Mouse (Mus musculus): ENCODE data around the gene Slc6a6.

The Slc6a6 gene

DNA sequence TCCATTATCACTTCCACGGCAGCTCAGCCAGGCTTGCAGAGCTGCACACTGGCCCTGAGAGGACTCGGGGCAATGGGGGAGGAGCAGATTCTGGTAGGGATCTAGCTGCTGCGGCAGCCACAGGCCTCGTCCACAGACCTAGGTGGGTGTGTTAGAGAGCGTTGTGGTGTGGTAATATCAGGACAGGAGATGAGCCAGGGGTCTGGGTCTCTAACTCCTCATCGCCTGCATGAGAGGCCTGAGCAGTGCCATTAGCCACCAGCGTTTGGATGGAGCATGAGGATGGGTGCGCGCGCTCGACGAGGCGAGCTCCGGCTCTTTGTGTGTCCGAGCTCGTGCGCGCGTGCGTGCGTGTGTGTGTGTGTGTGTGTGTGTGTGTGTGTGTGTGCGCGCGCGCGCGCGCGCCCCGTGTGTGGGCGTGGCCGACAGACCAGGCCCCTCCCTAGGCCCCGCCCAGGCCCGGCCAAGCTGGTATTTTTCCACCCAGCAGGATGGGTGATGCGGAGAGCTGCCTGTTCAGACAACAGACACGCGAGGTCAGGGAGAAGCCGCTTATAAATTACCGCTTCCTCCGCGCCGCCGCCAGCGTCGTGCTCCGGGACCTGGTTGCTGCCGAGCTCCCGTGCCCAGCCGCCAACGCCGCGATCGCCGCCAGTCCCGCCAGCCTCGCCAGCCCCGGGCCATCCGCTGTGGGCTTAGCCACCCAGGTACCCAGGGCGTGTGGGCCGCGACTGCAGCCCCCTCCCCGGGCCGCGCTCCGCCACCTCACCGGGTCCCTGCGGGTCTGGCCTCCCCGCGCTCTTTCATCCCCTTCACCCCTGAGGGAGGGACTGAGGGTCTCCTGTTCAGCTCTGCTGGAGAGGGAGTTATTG is at the start of gene Slc6a6:
Gene Slc6a6 (plus strand): TSS at position 452 of the 872 bp plus-strand sequence.
- peak; percentile 90 for DNase-seq

DNA sequence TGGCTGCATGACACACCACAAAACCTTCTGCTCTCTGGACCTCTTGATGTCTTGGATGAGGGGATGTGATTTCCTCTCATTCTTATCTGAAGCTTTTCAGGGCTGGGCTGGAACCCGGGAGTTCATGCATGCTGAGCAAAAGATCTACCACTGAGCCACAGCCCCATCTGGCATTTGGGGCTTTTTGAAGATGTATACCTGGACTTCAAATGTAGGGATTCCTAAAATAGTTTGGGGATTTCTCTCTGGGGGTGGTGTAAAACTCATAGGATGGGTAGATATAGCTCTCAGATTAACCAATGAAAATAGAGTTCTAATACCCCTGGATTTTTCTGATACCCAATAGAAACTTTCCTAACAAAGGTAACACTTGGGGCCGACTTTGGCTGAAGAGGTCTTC is 49.4 kb upstream of the Slc6a6 start:
- DNase-seq, result no peak

DNA sequence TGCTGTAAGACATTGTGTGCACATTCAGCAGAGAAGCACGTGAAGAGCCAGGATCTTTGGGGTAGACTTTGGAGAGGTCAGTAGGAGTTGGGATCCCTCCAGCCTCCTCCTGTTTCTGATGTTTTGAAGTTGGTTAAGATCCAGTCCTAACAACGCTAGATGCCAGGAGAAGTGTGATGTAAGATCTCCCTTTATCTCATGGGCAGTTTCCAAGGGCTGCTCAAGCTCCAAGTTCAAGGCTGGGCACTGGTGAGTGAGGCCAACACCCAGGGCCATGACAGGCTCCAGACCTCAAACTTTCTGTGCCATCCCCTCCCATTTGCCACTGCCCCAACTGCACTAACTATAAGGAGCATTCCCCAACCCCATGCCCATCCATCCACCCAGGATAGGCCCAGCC is 49.0 kb upstream of the Slc6a6 start:
- no peak for DNase-seq

DNA sequence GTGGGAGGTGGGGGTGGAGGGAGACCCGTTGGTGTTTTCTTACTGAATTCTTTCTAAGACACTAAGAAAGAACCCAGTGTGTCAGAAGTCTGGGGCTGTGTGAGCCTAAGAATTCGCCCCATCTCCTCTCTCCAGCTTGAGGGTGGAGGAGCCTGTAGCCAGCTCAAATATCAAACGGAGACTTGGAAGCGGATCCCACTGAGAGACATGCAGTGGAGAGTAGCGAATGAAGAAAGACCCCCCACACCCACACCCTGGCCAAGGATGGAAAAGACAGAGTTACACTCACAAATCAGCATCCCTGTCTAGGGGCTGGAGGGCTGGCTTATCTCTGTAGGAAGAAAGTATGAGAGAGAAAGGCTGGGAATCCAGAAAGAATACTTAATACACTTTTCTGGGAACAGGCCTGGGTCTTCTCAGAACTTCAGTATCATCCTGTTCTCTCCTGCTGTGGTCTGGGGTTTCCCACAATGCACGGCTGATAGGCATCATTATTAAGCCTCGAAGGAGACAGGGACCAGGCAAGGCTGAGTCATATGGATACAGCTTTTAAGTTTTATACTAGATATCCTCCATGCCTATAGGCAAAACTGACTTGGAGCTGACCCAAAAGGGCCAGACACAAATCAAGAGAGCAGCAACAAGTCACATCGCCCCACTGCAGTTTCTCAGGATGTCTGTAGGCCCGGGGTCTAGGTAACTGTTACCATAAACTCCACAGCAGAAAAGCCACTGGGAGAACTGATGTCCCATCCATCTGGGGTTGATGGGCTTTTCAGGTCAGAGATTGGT is 45.5 kb upstream of the Slc6a6 start:
- no peak for DNase-seq

DNA sequence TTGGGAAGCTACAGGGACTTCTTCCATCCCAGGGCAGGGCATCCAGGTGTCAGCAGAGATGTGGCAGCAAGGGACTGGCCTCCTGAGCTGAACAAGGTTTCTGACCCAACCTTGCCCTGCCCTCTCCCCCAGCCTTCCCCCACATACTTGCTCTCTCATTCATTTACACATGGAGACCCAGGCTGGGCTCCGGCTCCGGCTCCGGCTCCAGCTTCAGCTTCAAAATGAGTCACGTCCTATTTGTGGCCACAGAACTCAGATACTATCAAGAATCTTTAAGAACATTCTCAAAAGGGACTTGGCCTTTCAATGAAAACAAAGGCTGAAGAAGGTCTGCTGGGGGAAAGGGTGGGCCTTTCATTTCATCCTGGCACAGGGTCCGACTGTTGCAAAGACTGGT is 40.8 kb upstream of the Slc6a6 start:
- DNase-seq, result no peak

DNA sequence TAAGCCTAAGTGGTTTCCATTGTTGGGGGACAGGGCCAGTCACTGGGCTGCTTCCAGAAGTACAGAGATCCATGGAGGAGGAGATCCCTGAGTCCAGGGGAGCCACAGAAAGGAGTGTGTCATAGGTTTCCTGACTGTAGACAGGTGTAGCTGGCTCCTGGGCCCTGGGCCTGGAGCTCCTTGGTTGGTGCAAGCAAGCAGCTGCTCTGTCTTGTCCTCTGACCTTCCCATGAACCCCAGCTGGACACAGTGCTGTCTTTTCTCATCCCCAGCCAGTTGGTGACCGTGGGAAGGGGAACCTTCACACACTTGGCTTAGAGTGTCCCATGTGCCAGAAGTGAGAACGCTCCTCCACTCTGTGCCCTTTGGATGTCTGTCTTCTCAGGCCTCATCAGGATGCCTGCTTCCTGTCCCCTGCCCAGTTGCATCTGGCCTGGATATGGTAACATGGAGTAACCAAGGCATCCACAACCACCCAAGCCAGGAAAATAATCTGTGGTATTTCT is 40.4 kb upstream of the Slc6a6 start:
- DNase-seq, result no peak

DNA sequence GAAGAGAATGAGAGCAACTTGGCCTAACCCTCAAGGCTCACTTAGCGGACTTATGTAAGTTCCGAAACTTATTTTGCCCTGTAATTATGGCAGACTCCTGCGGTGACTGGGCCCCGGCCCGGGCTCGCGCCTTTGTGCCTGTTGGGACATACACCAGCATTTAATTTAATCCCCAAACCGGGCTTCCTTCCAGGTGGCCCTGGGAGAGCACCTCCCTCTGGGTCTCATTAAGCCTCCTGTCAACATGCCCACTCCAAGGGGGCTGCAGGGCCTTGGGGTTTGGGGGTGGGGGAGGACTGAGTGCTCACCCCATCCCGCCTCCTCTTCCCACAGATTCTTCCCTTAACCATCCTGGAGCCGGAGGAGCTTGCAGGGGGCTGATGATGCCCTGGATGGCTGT is 37.8 kb upstream of the Slc6a6 start:
- no peak for DNase-seq

DNA sequence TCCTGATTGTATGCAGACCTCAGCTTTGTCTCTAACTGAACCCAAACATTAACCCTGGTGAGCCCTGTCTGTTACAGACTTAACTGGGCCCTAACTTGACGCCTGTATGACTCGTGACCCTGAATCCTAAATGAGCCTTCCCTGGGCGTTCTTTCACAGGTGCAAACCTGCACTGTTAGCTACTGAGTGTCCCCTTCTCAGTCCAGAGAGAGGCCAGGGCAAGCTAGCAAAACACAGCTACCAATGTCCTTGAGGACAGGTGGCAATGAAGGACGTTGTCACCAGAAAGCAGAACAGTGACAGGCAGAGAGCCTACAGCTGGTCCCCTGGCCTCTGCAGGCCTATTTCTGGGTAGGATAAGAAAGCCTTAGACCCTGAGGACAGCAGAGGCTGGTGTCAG is 37.0 kb upstream of the Slc6a6 start:
- DNase-seq, result no peak

DNA sequence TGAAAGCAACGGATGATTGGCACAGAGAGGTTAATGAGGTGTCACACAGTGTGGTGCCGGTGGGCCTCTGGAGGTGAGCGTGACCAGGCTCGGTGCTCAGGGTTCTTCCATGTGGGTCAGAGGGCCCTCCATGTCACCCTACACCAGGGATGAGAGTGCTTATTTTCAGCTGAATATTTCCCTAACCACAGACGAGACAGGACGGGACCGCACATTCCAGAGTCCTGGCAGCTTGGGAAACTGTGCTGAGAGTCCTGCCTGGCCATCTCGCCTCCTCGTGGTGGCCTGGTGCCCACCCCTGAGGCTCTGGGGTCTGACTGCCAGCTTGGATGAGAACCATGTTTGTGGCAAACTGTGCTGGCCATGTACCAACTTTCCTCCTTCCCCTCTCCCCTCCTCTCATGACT is 36.5 kb upstream of the Slc6a6 start:
- DNase-seq, result no peak

DNA sequence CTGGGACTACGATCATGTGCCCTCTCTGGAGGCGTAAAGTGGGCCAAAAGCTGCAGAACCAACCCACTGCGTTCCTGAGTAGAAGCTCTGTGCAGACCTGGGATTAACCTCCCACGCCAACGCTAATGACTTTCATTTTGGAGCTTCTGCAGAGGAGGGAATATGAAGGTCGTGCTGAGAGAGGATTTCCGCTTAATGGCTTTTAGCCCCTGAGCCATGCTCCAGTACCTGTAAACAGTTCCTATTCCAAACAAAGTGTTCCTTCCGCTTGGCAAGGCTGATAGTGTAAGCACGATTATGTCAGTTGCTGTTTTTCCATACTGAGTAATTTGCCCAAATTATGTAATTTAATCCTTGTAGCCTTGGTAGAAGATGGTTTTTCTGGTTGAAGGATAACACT is 33.6 kb upstream of the Slc6a6 start:
- no peak for DNase-seq

DNA sequence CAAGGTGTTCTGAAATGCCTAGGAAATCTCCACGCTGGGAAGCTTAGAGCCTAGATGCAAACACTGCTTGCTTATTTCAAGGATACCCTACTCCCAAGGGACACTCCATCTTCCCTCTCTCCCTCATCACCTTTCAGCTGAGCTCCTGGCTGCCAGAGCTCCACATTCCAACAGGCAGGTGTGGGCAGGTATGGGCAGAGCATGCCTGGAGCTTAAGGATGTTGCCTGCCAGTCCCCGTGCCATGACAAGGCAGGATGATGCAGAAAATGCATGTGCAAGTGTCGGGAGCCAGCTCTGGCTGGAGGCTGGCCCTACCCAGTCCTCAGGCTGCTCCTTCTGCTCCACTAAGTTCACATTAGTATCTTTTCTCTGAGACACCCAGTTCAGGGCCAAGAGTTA is 31.6 kb upstream of the Slc6a6 start:
- DNase-seq, result no peak

DNA sequence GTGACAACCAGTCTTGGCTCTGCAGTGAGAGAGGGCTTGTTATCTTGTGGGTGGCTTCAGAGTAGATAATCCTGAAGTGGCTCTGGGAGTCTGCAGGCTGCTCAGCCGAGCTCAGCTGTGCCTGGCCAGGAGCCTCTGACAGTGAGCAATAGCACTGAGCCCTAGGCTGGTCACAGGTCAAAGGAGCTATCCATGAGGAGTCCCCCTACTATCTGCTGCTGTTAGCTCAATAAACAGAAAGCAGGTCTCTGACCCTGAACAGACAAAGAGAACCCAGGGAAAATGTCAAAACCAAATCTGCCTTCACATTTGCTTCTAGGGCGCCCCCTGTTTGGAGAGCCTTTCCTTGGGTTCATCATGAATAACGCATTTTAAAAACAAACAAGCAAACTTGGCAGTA is 28.6 kb upstream of the Slc6a6 start:
- DNase-seq, result no peak

DNA sequence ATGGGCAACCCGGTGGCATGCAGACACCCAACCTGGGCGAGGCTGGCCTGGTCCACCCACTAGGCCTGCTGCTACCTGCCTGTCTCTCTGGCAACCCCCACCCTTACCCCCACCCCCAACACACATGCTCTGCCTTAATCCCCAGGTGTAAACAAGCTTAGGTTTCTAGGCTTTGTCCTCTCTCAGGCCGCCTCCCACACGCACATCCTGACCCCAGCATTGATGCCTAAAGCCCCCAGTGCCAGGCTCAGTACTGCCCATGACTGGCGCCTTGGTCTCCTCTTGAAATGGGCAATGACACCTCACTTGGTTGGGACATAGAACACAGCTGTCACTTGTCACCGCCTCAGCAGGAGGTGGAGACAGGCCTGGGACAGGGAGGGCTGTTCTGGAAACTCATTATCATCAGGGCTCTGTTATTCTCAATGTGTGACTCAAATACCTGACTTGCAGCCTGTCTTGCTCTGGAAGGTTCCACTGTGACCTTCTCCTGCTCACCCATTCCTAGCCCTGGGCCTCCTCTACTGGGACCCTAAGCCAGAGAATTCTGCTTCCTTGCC is 27.9 kb upstream of the Slc6a6 start:
- no peak for DNase-seq

DNA sequence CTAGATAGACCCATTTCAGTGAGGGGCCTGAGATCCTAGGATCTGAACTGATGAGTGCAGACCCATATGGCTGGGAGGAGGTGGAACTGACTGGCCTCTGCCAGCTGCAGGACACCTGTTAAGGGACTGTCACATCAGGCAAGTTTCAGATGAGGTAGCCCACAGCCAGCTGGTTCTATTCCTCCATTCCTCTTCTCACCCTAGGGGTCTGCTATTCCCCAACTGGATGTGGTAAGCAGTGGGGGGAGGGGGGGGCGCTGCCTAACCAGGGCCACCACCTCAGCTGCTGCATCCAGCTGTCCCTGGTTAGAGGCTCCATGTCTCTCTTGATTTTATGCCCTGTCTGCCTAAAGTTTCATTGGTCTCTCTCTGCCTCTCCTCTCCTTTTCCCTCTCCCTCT is 25.6 kb upstream of the Slc6a6 start:
- no peak for DNase-seq

DNA sequence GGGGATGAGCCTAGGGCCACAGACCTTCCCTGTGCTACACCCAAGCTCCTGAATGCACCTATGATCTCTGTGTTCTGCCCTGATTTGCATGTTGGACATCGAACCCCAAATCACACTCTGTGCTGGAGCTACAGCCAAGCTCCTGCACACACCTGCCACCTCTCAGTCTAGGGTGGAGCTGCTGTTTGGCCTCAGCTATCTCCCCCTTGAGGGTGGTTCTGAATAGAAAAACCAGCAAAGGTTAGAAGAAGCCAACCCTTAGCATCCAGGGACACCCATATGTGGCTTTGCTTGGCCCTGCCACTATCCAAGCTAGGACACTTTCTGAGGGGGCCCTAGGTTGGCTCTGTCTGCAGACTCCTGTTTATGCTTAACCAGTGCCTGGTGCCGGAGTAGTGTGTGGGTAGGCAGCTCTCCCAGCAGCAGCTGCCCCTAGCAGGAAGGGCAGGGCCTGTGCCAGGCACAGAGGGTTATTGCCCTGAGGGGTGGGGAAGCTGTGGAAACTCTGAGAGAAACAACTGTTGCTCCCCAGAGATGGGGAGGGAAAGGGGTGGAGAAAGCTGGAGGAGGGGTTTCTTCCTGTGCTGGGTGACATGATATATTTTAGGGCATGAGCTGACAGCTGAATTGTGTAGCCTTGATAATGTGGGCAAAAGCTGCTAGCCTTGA is 23.9 kb upstream of the Slc6a6 start:
- DNase-seq, result no peak

DNA sequence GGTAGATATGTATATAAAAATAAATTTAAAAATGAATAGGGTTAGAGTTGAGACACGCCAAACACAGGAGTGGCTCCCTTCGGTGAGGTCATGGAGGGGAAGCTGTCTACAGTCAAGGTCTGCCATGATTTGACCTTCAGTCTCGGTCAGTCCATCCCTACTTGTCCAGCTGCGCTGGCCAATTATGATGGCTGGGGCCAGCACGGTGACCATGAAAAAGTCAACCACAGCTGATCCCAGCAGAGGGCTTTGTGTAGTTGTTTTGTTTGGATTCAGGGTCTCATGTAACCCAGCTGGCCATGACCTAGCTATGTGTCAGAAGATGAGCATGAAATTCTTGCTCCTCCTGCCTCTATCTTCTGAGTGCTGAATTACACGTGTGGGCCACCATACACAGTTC is 21.6 kb upstream of the Slc6a6 start:
- DNase-seq, result no peak

DNA sequence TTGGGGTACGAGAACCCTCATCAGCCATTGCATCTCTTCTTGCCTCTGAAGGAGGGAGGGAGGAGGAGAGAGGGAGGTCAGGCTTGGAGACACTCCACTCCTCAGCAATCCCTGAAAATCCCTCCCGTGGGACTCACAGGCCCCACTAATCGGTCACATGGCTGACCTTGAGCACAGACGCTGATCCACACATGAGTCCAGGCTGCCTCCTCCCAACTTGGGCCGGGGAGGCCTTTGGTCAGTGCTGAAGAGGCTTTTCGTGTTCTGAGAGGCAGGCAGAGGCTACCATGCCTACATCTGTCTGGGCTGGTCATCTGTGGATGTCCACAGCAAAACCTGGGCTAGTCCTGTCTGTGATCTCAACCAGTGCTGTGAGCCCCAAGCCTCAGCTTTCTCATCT is 20.2 kb upstream of the Slc6a6 start:
- DNase-seq, result no peak

DNA sequence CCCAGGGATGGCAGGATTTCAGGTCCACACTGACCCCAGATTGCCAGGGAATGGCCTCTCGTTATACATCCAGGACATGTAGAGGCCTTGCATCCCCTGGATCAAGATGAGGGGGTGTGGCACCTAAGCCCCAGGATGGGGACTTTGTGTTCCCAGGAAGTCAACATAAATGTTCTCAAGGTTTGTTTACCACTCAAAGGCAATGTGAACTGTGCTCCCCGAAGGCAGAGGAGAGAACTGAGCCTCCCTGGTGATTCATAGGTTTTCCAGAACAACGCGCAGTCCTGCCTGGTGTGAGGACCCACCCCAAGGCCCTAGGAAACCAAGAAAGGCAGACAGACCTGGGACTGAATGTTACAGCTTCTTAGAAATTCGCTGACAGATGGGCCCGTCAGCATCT is 18.6 kb upstream of the Slc6a6 start:
- no peak for DNase-seq

DNA sequence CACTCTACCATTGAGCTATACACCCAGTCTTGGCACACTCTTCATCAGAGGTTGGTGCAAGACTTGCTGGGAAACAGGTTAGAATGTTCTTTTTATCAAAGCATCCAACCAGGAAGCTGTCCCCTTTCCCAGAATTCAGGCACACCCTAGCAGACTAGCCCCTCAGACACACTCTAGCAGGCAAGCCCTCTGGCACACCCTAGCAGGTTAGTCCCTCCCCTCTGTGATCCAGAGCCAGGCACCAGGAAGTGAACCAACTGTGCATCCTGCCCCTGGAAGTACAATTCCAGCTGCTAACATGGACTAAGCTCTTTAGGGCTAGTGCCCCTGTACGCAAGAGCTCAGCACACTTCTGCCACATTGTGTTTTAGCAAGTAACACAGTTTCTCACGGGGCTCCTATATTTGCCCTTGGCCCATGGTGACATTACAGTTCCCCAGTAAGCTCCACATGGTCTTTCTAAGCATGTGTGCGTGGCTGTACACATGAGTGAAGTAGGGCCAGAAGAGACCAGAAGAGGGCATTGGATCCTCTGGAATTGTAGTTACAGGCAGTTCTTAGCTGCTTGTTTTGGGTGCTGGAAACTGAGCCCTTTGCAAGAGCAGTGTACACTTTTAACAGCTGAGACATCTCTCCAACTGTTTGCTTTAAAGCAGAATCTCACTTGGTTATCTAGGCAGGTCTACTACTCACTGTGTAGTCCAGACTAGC is 17.7 kb upstream of the Slc6a6 start:
- DNase-seq, result no peak

DNA sequence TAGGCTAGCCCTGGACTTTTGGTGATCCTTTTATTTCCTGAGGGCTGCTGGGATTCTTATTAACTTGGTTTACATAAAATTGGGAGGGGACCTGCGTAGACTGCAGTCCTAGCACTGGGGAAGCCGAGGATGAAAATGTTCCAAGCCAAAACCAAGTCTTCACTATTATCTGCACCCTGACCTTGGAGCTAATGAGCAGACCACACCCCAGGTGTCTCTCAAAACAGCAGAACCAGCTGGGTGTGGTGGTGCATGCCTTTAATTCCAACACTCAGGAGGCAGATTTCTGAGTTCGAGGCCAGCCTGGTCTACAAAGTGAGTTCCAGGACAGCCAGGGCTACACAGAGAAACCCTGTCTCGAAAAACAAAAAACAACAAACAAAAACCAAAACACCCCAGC is 16.7 kb upstream of the Slc6a6 start:
- no peak for DNase-seq

DNA sequence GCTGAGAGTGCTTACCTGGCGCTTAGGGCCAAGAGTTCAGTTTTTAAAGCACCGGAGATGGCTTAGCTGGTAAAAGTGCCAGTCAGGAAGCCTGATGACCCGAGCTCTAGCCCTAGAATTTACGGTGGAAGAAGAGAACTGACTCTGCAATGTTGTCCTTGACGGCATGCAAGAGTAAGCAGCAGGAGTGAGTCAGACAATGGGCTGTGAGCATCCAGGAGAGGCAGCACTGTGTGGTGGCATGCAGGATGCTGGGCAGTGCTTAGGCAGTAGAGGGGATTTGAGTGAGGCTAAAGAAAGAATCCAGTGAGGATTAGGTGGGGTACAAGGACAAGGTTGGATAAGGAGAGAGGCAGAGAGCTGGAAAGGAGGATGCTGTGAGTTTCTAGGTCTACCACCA is 15.6 kb upstream of the Slc6a6 start:
- DNase-seq, result no peak

DNA sequence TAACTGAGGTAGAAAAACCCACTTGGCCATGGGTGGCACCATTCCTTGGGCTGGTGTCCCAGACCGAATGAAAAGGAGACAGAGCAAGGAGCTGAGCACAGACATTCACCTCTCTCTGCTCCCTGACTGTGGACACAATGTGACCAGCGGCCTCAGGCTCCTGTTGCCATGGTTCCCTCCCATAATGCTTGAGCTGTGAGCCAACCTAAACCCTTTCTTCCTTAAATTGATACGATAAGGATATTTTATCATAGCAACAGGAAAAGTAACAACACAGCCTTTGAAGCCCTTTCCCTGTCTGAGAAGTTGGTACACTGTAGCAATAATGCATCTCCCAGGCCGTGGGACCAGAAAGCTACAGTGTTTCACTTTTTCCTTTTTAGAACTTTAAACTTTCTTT is 14.6 kb upstream of the Slc6a6 start:
- no peak for DNase-seq

DNA sequence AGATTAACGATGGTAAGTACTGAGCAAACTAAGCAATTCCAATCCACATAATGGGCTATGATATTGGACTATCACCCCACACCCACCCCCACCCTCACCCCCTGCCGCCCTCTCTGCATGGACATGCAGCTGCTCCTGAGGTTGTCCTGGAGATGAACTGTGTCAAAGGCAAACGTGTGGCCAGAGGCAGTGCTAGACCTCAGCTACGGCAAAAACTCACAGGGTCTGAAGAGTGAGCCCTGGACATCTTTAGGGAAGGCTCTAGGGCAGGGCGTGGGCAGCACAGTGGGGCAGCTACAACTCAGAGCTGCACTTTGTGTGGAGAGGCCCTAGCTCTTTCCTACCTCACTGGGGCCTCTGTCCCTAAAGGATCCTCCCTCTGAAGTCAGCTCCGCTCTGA is 13.6 kb upstream of the Slc6a6 start:
- no peak for DNase-seq
